Mouse (Mus musculus) CH12.LX (cell line): ENCODE measurements at regions not wholly inside any gene's neighbourhood (a gene's known extent, or its start where the extent isn't known, plus 50 kb on each side); places are given as distances from the start of the nearest gene placed in this dataset.
A peak's percentile ranks its signal among the peaks of the same experiment; 100 is the strongest.

Experiments
- DNase-seq: peaks from one replicate; pipeline ENCODE4 v3.0.0-alpha.2; 2013; ENCODE audit errors: extremely low read depth
- H3K27ac ChIP-seq: 2 replicates; pipeline ENCODE4 v1.5.1; 2012; ENCODE audit warnings: low read depth, mild to moderate bottlenecking, control low read depth, moderate library complexity; ENCODE audit not compliant: insufficient read depth
- H3K27me3 ChIP-seq: replicated peaks from 2 replicates; pipeline ENCODE3; 2012; ENCODE audit warnings: inconsistent platforms
- H3K36me3 ChIP-seq, 2 experiments: replicated peaks in 1 of 2; 2 replicates each; pipeline versions ENCODE3 to v1.6.1; 2012; ENCODE audit warnings: inconsistent platforms in 1 of 2, low read length in 1 of 2, mild to moderate bottlenecking in 1 of 2, mixed read lengths in 1 of 2, moderate library complexity in 1 of 2; ENCODE audit not compliant: control insufficient read depth in 1 of 2, insufficient read depth in 1 of 2
- H3K4me1 ChIP-seq, 2 experiments: 2 replicates each; pipeline ENCODE4 v1.6.1; 2012; ENCODE audit warnings: inconsistent platforms in 1 of 2, moderate library complexity in 1 of 2; ENCODE audit not compliant: insufficient read depth in 2 of 2, control insufficient read depth in 1 of 2
- H3K4me2 ChIP-seq: 2 replicates; pipeline ENCODE4 v1.6.1; 2012; ENCODE audit warnings: low read depth, mild to moderate bottlenecking, control low read depth; ENCODE audit not compliant: poor library complexity, insufficient read depth, severe bottlenecking
- H3K4me3 ChIP-seq, 3 experiments: fragments of 150-350 bp in 1 of 3; sonication (generic) in 1 of 3; replicated peaks in 1 of 3; 2 replicates each; pipeline versions ENCODE3 to v1.5.1; 2011 to 2012; ENCODE audit warnings: low read depth in 2 of 3, low read length in 2 of 3, mild to moderate bottlenecking in 2 of 3, moderate library complexity in 2 of 3, control low read depth in 1 of 3, improper control_type of control experiment in 1 of 3, inconsistent platforms in 1 of 3, mixed read lengths in 1 of 3; ENCODE audit not compliant: poor library complexity in 1 of 3
- H3K79me2 ChIP-seq: replicated peaks from 2 replicates; pipeline ENCODE4 v1.6.1; 2012; ENCODE audit warnings: mild to moderate bottlenecking, moderate library complexity; ENCODE audit not compliant: control insufficient read depth, poor library complexity, insufficient read depth, severe bottlenecking; ENCODE audit errors: extremely low read depth
- H3K9ac ChIP-seq: 2 replicates; pipeline ENCODE4 v1.6.1; 2012; ENCODE audit warnings: low read depth, mild to moderate bottlenecking, control low read depth, moderate library complexity; ENCODE audit not compliant: insufficient read depth
- H3K9me3 ChIP-seq: replicated peaks from 2 replicates; pipeline ENCODE3; 2012; ENCODE audit warnings: low read length, inconsistent platforms, mixed read lengths
- CHD2 ChIP-seq: IDR thresholded peaks from 2 replicates; pipeline ENCODE4 v1.6.1; 2011; ENCODE audit warnings: low read length, improper control_type of control experiment
- E2F4 ChIP-seq: IDR thresholded peaks from 2 replicates; pipeline ENCODE4 v1.6.1; 2011; ENCODE audit warnings: low read depth, low read length, improper control_type of control experiment; ENCODE audit not compliant: insufficient replicate concordance
- ETS1 ChIP-seq: conservative IDR thresholded peaks from 2 replicates; pipeline ENCODE4 v1.6.1; 2012; ENCODE audit warnings: low read depth, mild to moderate bottlenecking, inconsistent platforms, low read length, improper control_type of control experiment, moderate library complexity
- GABPA ChIP-seq: IDR thresholded peaks from 2 replicates; pipeline ENCODE4 v1.6.1; 2012; ENCODE audit warnings: low read depth, low read length, improper control_type of control experiment, inconsistent platforms; ENCODE audit not compliant: insufficient replicate concordance
- JUN ChIP-seq: IDR thresholded peaks from 2 replicates; pipeline ENCODE4 v1.6.1; 2011; ENCODE audit warnings: low read depth, mild to moderate bottlenecking, low read length, improper control_type of control experiment, moderate library complexity; ENCODE audit not compliant: insufficient read depth
- JUND ChIP-seq: conservative IDR thresholded peaks from 2 replicates; pipeline ENCODE4 v1.6.1; 2011; ENCODE audit warnings: low read depth, low read length, improper control_type of control experiment
- MAFK ChIP-seq: IDR thresholded peaks from 2 replicates; pipeline ENCODE4 v1.6.1; 2011; ENCODE audit warnings: low read length, improper control_type of control experiment; ENCODE audit not compliant: insufficient replicate concordance
- MYC ChIP-seq: IDR thresholded peaks from 2 replicates; pipeline ENCODE4 v1.6.1; 2011; ENCODE audit warnings: low read depth, mild to moderate bottlenecking, improper control_type of control experiment, low read length
- NELFE ChIP-seq: IDR thresholded peaks from 2 replicates; pipeline ENCODE4 v1.6.1; 2011; ENCODE audit warnings: low read depth, low read length, improper control_type of control experiment
- PAX5 ChIP-seq: IDR thresholded peaks from 2 replicates; pipeline ENCODE4 v1.6.1; 2012; ENCODE audit warnings: low read length, inconsistent platforms, mixed read lengths
- POLR2AphosphoS2 ChIP-seq: IDR thresholded peaks from 2 replicates; pipeline ENCODE4 v1.6.1; 2011; ENCODE audit warnings: low read depth, low read length, improper control_type of control experiment
- RAD21 ChIP-seq: IDR thresholded peaks from 2 replicates; pipeline ENCODE4 v1.6.1; 2011; ENCODE audit warnings: low read depth, mild to moderate bottlenecking, low read length, improper control_type of control experiment, moderate library complexity
- SIN3A ChIP-seq: IDR thresholded peaks from 2 replicates; pipeline ENCODE4 v1.6.1; 2012; ENCODE audit warnings: low read length, improper control_type of control experiment, inconsistent platforms
- TBP ChIP-seq: conservative IDR thresholded peaks from 2 replicates; pipeline ENCODE4 v1.6.1; 2011; ENCODE audit warnings: low read depth, low read length, improper control_type of control experiment
- ZKSCAN1 ChIP-seq: IDR thresholded peaks from 2 replicates; pipeline ENCODE4 v1.6.1; 2012; ENCODE audit warnings: low read depth, inconsistent platforms, low read length, improper control_type of control experiment, borderline replicate concordance
- dilution Hi-C: fragments of 300-500 bp; cut with MboI; formaldehyde crosslinking; loops from 2 replicates; pipeline ENCODE4 v1.14.3; 2020; ENCODE audit warnings: low sequenced_read_pairs; ENCODE audit not compliant: extremely low pct_unique_long_range_greater_than_20kb, extremely low pct_ligation_motif_present
- in situ Hi-C: fragments of 300-500 bp; cut with MboI; formaldehyde crosslinking; loops from 3 replicates; pipeline ENCODE4 v1.14.3; 2019; ENCODE audit warnings: low sequenced_read_pairs, low pct_ligation_motif_present, low pct_unique_long_range_greater_than_20kb, mixed read lengths

DNA sequence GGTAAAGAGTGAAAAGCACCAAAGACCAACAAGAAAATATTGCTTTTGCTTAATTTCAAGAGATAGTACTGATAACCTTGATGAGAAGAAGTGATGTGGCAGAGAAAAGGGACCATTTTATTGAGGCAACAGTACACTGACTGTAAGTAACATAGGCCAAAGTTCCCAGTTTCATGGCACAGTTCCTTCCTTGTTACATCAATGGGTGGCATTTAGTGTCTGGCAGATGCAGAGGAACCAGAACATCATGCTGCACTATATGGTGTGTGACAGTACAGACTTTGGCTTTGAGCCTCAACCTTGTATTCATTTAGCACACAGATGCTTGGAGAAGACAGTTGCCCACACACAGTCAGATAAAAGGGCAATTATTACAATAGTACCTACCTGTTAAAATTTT is 123.7 kb upstream of the Tent5a start:
- H3K79me2 ChIP-seq = no peaks in the 10 kb centered on the region
- H3K4me2 ChIP-seq = no peak overlapping the region
- H3K27me3 ChIP-seq = no peaks in the 10 kb centered on the region
- TF ChIP-seq NELFE = no peak
- no peak for TF ChIP-seq MYC
- no peak for TF ChIP-seq GABPA
- no peak for TF ChIP-seq RAD21
- no peak for TF ChIP-seq MAFK
- no peak for TF ChIP-seq JUN
- no peak for TF ChIP-seq SIN3A
- TF ChIP-seq JUND = no peak
- no peak for TF ChIP-seq CHD2
- no peak for TF ChIP-seq ZKSCAN1
- no peak for TF ChIP-seq TBP
- no peak overlapping the region for H3K4me3 ChIP-seq
- no peak overlapping the region for H3K27ac ChIP-seq
- no peaks in the 10 kb centered on the region for H3K9me3 ChIP-seq
- no peak overlapping the region for H3K9ac ChIP-seq
- H3K4me1 ChIP-seq = peaks cover 10 to 13% of the 10 kb centered on the region in 2 experiments
- dilution Hi-C loops (no loop called here), in situ Hi-C loops (no loop called here)
- no peaks in the 10 kb centered on the region for H3K36me3 ChIP-seq
- DNase-seq = no peak

DNA sequence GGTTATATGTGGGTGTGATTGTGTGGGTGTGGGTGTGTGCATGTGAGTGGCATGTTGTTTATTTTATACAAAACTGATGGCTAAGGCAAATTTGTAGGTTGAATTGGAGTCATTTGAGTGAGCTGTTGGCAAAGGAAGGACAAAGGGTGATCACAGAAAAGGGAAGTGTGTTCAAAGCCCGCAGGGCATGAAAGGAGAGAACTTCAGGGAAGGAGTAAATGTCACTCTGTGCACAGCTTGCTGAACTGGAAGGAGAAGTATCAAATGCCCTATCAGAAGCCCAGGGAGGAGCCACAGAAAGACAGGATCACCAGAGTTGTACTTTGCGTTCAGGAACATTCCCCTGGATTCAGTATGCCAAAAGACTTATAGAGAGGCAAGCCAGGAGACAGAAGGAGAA is 122.3 kb upstream of the Tent5a start:
- Histone ChIP-seq H3K4me1 (peaks cover 10 to 13% of the 10 kb centered on the region in 2 experiments), H3K27ac (no peak overlapping the region), H3K4me3 (no peak overlapping the region), H3K4me2 (no peak overlapping the region), H3K9me3 (no peaks in the 10 kb centered on the region), H3K36me3 (no peaks in the 10 kb centered on the region), H3K27me3 (no peaks in the 10 kb centered on the region), H3K9ac (no peak overlapping the region), H3K79me2 (no peaks in the 10 kb centered on the region)
- in situ Hi-C loops = no loop called here
- peak; percentile 9 for DNase-seq
- dilution Hi-C loops = no loop called here
- no peak for TF ChIP-seq E2F4
- no peak for TF ChIP-seq POLR2AphosphoS2
- TF ChIP-seq PAX5 = no peak
- TF ChIP-seq RAD21 = no peak
- TF ChIP-seq CHD2 = no peak
- no peak for TF ChIP-seq ETS1
